Mouse (Mus musculus) G1E (cell line): ENCODE results near the gene Exosc7. TPM values are rescaled to one million over a fixed set of nuclear protein-coding genes. Genes with fewer than 3 reads are reported as not detected.

Source experiments
- ATAC-seq: 2 replicates; pipeline ENCODE4 v1.8.0; 2016; ENCODE audit warnings: mild to moderate bottlenecking; ENCODE audit not compliant: insufficient number of reproducible peaks, poor library complexity, low FRiP score, severe bottlenecking; ENCODE audit errors: extremely low read depth
- DNase-seq: peaks from one replicate; pipeline ENCODE4 v3.0.0; 2012; ENCODE audit warnings: low spot score
- H3K27me3 ChIP-seq: 2 replicates; pipeline ENCODE4 v1.6.1; 2012; ENCODE audit warnings: mild to moderate bottlenecking, low read length, inconsistent platforms; ENCODE audit not compliant: insufficient read depth
- H3K36me3 ChIP-seq: replicated peaks from 2 replicates; pipeline ENCODE3; 2012; ENCODE audit warnings: mild to moderate bottlenecking, inconsistent platforms
- H3K4me1 ChIP-seq: 2 replicates; pipeline ENCODE4 v1.6.1; 2012; ENCODE audit warnings: low read depth, low read length, inconsistent platforms, mixed read lengths; ENCODE audit not compliant: insufficient read depth
- H3K4me3 ChIP-seq: 2 replicates; pipeline ENCODE4 v1.5.1; 2012; ENCODE audit warnings: low read depth, mild to moderate bottlenecking, inconsistent platforms, low read length, moderate library complexity, mixed read lengths
- H3K9me3 ChIP-seq: replicated peaks from 2 replicates; pipeline ENCODE4 v1.6.1; 2012; ENCODE audit warnings: inconsistent platforms
- CTCF ChIP-seq: IDR thresholded peaks from 2 replicates; pipeline ENCODE4 v1.5.1; 2012; ENCODE audit warnings: low read depth, low read length, inconsistent platforms, mixed read lengths
- GATA1 ChIP-seq: IDR thresholded peaks from 2 replicates; pipeline ENCODE4 v1.6.1; 2012; ENCODE audit warnings: borderline replicate concordance, low read length, inconsistent platforms, mixed read lengths
- GATA2 ChIP-seq: IDR thresholded peaks from 2 replicates; pipeline ENCODE4 v1.6.1; 2012; ENCODE audit warnings: low read depth, low read length, inconsistent platforms, borderline replicate concordance
- POLR2AphosphoS5 ChIP-seq: IDR thresholded peaks from 2 replicates; pipeline ENCODE4 v1.6.1; 2012; ENCODE audit warnings: low read depth, low read length, inconsistent platforms; ENCODE audit not compliant: insufficient replicate concordance
- TAL1 ChIP-seq: conservative IDR thresholded peaks from 2 replicates; pipeline ENCODE4 v1.6.1; 2012; ENCODE audit warnings: low read depth, low read length, inconsistent platforms, mixed read lengths
- polyA plus RNA-seq: library from polyadenylated mRNA; stranded (reverse); fragments of >175 nt; gene quantifications from 2 replicates; pipeline ENCODE4 v1.2.3, GENCODE M21; 2012
- total RNA-seq, 2 experiments: library from RNA; stranded (forward) in 1 of 2; stranded (reverse) in 1 of 2; fragments of 200-1000 nt in 1 of 2; fragments of >200 nt in 1 of 2; fragmentation: Nextera tagmentation in 1 of 2; gene quantifications; 2 replicates each; pipeline ENCODE4 v1.2.3; 2014 to 2017

Exosc7 gene
- total and polyA plus RNA-seq, 3 experiments = 17.8 to 95.8 (median 45.4) TPM

- Histone ChIP-seq H3K4me1 (no peaks in the 10 kb centered on the region; the same call in 1 of the 2 replicates), H3K36me3 (peaks cover 94% of the 10 kb centered on the region), H3K4me3 (no peak overlapping the region), H3K27me3 (no peaks in the 10 kb centered on the region), H3K9me3 (no peaks in the 10 kb centered on the region)
- TF ChIP-seq GATA1 (no peak), TAL1 (no peak), CTCF (no peak), POLR2AphosphoS5 (no peak), GATA2 (no peak)
- DNase-seq (no peak), ATAC-seq (no peak)
These were observed 22.2 kb upstream of the Exosc7 start for GRCm38 (mm10) chr9:123090844-123091243.

GRCm38 (mm10) chr9:123099631-123100455, 13.2 kb upstream of the Exosc7 start:
- Histone ChIP-seq H3K4me3 (no peak overlapping the region), H3K27me3 (no peaks in the 10 kb centered on the region), H3K4me1 (peaks cover 8% of the 10 kb centered on the region), H3K36me3 (peaks cover 99% of the 10 kb centered on the region), H3K9me3 (no peaks in the 10 kb centered on the region)
- TF ChIP-seq POLR2AphosphoS5 (no peak), CTCF (no peak), GATA2 (no peak), TAL1 (no peak), GATA1 (no peak)
- DNase-seq = no peak
- peak; percentile 15; the same call in 1 of the 2 replicates for ATAC-seq

DNA sequence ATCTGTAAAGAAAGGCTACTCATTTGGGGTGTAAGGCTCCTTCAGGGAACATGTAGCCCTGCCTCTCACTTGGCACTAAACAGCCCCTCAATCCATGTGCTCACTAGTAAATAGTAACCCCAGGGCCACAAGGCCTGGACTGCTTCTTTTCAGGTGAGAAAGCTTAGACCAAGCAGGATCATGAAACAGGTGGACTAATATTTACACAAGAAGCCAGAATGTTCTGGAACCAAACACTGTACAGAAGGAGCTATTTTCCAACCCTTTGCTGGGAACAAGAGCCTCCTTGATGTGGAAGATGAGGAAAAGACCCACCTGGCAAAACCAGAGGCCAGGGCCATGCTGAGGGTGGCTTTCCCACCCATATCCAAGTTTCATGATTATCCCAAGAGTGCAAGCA, 9.6 kb upstream of the Exosc7 start:
- ATAC-seq (no peak), DNase-seq (no peak)
- Histone ChIP-seq H3K36me3 (peaks cover 91% of the 10 kb centered on the region), H3K4me3 (no peak overlapping the region), H3K9me3 (no peaks in the 10 kb centered on the region), H3K4me1 (peaks cover 10% of the 10 kb centered on the region), H3K27me3 (no peaks in the 10 kb centered on the region)
- TF ChIP-seq GATA1 (no peak), CTCF (no peak), POLR2AphosphoS5 (no peak), TAL1 (no peak)

- Histone ChIP-seq H3K4me3 (no peak overlapping the region), H3K27me3 (no peaks in the 10 kb centered on the region), H3K9me3 (no peaks in the 10 kb centered on the region), H3K4me1 (peaks cover 12% of the 10 kb centered on the region), H3K36me3 (peaks cover 91% of the 10 kb centered on the region)
- TF ChIP-seq TAL1 = no peak
- TF ChIP-seq POLR2AphosphoS5 = no peak
- TF ChIP-seq CTCF = no peak
- no peak for TF ChIP-seq GATA1
- no peak for TF ChIP-seq GATA2
- ATAC-seq = no peak
- DNase-seq = no peak
These were observed 8.7 kb upstream of the Exosc7 start for GRCm38 (mm10) chr9:123104362-123104761.

DNA sequence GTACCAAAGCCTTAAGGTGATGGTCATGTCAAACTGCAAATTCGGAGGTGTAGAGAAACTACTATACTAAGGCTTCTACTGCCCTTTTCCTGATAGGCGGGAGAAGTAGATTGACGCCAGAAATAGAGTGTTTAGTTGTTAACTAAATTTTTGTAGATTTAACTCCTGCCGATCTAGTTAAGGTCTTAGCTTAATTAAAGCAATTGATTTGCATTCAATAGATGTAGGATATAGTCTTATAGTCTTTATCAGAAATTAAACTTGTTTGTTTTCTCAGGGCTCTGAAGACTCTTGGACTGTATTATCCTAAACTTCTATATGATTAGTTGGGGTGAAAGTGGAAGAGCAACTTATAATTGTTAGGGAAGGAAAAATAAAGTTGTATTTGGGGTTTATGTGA, 5.8 kb upstream of the Exosc7 start:
- DNase-seq (no peak), ATAC-seq (peak; percentile 99)
- Histone ChIP-seq H3K27me3 (no peaks in the 10 kb centered on the region), H3K9me3 (no peaks in the 10 kb centered on the region), H3K4me1 (peaks cover 27% of the 10 kb centered on the region), H3K36me3 (peaks cover 86% of the 10 kb centered on the region), H3K4me3 (no peak overlapping the region)
- TF ChIP-seq CTCF = no peak
- no peak for TF ChIP-seq GATA1
- TF ChIP-seq POLR2AphosphoS5 = no peak
- TF ChIP-seq GATA2 = no peak
- no peak for TF ChIP-seq TAL1

GRCm38 (mm10) chr9:123109188-123109587, 3.8 kb upstream of the Exosc7 start:
- Histone ChIP-seq H3K4me1 (peaks cover 40% of the 10 kb centered on the region), H3K27me3 (no peaks in the 10 kb centered on the region), H3K36me3 (peaks cover 66% of the 10 kb centered on the region), H3K9me3 (no peaks in the 10 kb centered on the region), H3K4me3 (no peak overlapping the region)
- DNase-seq (no peak), ATAC-seq (no peak)
- TF ChIP-seq GATA2 (no peak), TAL1 (no peak), GATA1 (no peak), POLR2AphosphoS5 (no peak), CTCF (no peak)
